Mouse (Mus musculus) liver, embryonic 11.5 days (tissue): Measurements from ENCODE around the gene Ptgds. TPM values are rescaled to one million over a fixed set of nuclear protein-coding genes. Genes with fewer than 3 reads are reported as not detected.

ENCODE experiments used
- microRNA-seq: library from miRNA; unstranded; fragments of <30 nt; microRNA quantifications from one replicate; pipeline ENCODE4, GENCODE M21; 2017; ENCODE audit warnings: borderline number of aligned reads
- polyA plus RNA-seq: library from polyadenylated mRNA; unstranded; fragments of >200 nt; fragmentation: Nextera tagmentation; extraction: Ambion mirVana; gene quantifications from 2 replicates; pipeline ENCODE4 v1.2.1, GENCODE M21; 2014

Ptgds gene
- polyA plus RNA-seq, 1 experiment from 2014 or later, result not detected

Small RNA genes within 50 kb of the gene (microRNA-seq; reads per million reads assigned to microRNA genes)
- not detected for gene Mir3087

Other genes with a start within 250 kb of the Ptgds start
- 823 and 870 TPM in 2 replicates for gene Tubb4b, start 245.3 kb downstream of the Ptgds start, polyA plus RNA-seq
- gene Slc34a3, start 235.7 kb downstream of the Ptgds start, polyA plus RNA-seq, result 0.07 TPM in 1 of 2 replicates, not detected in the other
- 0.10 and 0.21 TPM in 2 replicates for gene Rnf224, start 233.3 kb downstream of the Ptgds start, polyA plus RNA-seq
- 7.7 and 8.1 TPM in 2 replicates for gene Rnf208, start 227.8 kb downstream of the Ptgds start, polyA plus RNA-seq
- gene Cysrt1, start 227.6 kb downstream of the Ptgds start, polyA plus RNA-seq, result not detected in 2 replicates
- 6.3 and 6.8 TPM in 2 replicates for gene AL732309.1, start 223.2 kb downstream of the Ptgds start, polyA plus RNA-seq
- gene Tmem203, start 214.6 kb downstream of the Ptgds start, polyA plus RNA-seq, result 14.4 and 15.2 TPM in 2 replicates
- 9.6 and 10.3 TPM in 2 replicates for gene Tprn, start 207.4 kb downstream of the Ptgds start, polyA plus RNA-seq
- gene Ssna1, start 197.6 kb downstream of the Ptgds start, polyA plus RNA-seq, result 233 and 237 TPM in 2 replicates
- gene Anapc2, start 197.6 kb downstream of the Ptgds start, polyA plus RNA-seq, result 74.7 and 77.6 TPM in 2 replicates
- not detected in 2 replicates for gene Tmem210, start 181.9 kb downstream of the Ptgds start, polyA plus RNA-seq
- not detected in 2 replicates for gene Lrrc26, start 180.1 kb downstream of the Ptgds start, polyA plus RNA-seq
- 1.0 and 1.6 TPM in 2 replicates for gene Grin1, start 150.9 kb downstream of the Ptgds start, polyA plus RNA-seq
- gene Man1b1, start 137.7 kb downstream of the Ptgds start, polyA plus RNA-seq, result 48.3 and 62.9 TPM in 2 replicates
- gene Dpp7, start 113.7 kb downstream of the Ptgds start, polyA plus RNA-seq, result 17.4 and 18.3 TPM in 2 replicates
- gene Uap1l1, start 104.4 kb downstream of the Ptgds start, polyA plus RNA-seq, result 15.6 and 17.8 TPM in 2 replicates
- 45.3 and 51.0 TPM in 2 replicates for gene Sapcd2, start 97.7 kb downstream of the Ptgds start, polyA plus RNA-seq
- 0.25 and 0.45 TPM in 2 replicates for gene Entpd2, start 74.2 kb downstream of the Ptgds start, polyA plus RNA-seq
- gene Npdc1, start 70.7 kb downstream of the Ptgds start, polyA plus RNA-seq, result 7.0 and 8.1 TPM in 2 replicates
- gene Fut7, start 46.8 kb downstream of the Ptgds start, polyA plus RNA-seq, result 0.09 TPM in 1 of 2 replicates, not detected in the other
- 3.9 and 4.5 TPM in 2 replicates for gene Abca2, start 41.3 kb downstream of the Ptgds start, polyA plus RNA-seq
- gene Clic3, start 13.2 kb downstream of the Ptgds start, polyA plus RNA-seq, result 0.21 TPM in 1 of 2 replicates, not detected in the other
- gene Paxx, start 9.0 kb downstream of the Ptgds start, polyA plus RNA-seq, result 9.2 and 14.3 TPM in 2 replicates
- not detected in 2 replicates for gene Lcn12, start 23.9 kb upstream of the Ptgds start, polyA plus RNA-seq
- gene Fbxw5, start 30.7 kb upstream of the Ptgds start, polyA plus RNA-seq, result 63.3 and 63.6 TPM in 2 replicates
- gene C8g, start 31.7 kb upstream of the Ptgds start, polyA plus RNA-seq, result 14.9 and 16.8 TPM in 2 replicates
- gene Traf2, start 76.9 kb upstream of the Ptgds start, polyA plus RNA-seq, result 28.0 and 31.0 TPM in 2 replicates
- gene Edf1, start 87.8 kb upstream of the Ptgds start, polyA plus RNA-seq, result 367 and 380 TPM in 2 replicates
- gene Mamdc4, start 104.8 kb upstream of the Ptgds start, polyA plus RNA-seq, result 1.3 and 1.8 TPM in 2 replicates
- 112 and 116 TPM in 2 replicates for gene Phpt1, start 105.2 kb upstream of the Ptgds start, polyA plus RNA-seq
- gene Ajm1, start 111.7 kb upstream of the Ptgds start, polyA plus RNA-seq, result 0.21 TPM in 1 of 2 replicates, not detected in the other
- 59.3 and 67.7 TPM in 2 replicates for gene Rabl6, start 138.5 kb upstream of the Ptgds start, polyA plus RNA-seq
- 0.08 and 0.12 TPM in 2 replicates for gene Ccdc183, start 147.6 kb upstream of the Ptgds start, polyA plus RNA-seq
- 12.1 and 13.4 TPM in 2 replicates for gene Tmem141, start 152.0 kb upstream of the Ptgds start, polyA plus RNA-seq
- 31.1 and 33.4 TPM in 2 replicates for gene Fcna, start 158.0 kb upstream of the Ptgds start, polyA plus RNA-seq
- gene Lcn8, start 183.1 kb upstream of the Ptgds start, polyA plus RNA-seq, result not detected in 2 replicates
- gene Lcn5, start 187.9 kb upstream of the Ptgds start, polyA plus RNA-seq, result not detected in 2 replicates
- gene Lcn6, start 206.7 kb upstream of the Ptgds start, polyA plus RNA-seq, result not detected in 2 replicates
- not detected in 2 replicates for gene Lcn10, start 212.7 kb upstream of the Ptgds start, polyA plus RNA-seq
- not detected in 2 replicates for gene Obp2a, start 230.0 kb upstream of the Ptgds start, polyA plus RNA-seq
- 35.6 and 37.8 TPM in 2 replicates for gene Bmyc, start 236.7 kb upstream of the Ptgds start, polyA plus RNA-seq